Mouse (Mus musculus) cerebellum, adult 8-10 months (tissue): ENCODE measurements around the gene Dyrk3.
A peak's percentile ranks its signal among the peaks of the same experiment; 100 is the strongest.

Experiments
- DNase-seq: peaks from one replicate; pipeline ENCODE4 v3.0.0; 2022

Gene Dyrk3

GRCm38 (mm10) chr1:131107575-131108308 is 30.4 kb downstream of the Dyrk3 start:
- no peak for DNase-seq

- no peak for DNase-seq
Measured at GRCm38 (mm10) chr1:131103776-131104424, 34.2 kb downstream of the Dyrk3 start.

- no peak for DNase-seq
Measured at GRCm38 (mm10) chr1:131100808-131101207, 37.3 kb downstream of the Dyrk3 start.

- DNase-seq: peak; percentile 84
Measured at GRCm38 (mm10) chr1:131097700-131098094, 40.4 kb downstream of the Dyrk3 start, which contains the start of gene Mapkapk2. Mapkapk2 (minus strand) TSS chr1:131097826.

GRCm38 (mm10) chr1:131096803-131097699 is 41.1 kb downstream of the Dyrk3 start:
- DNase-seq: peak; percentile 42

GRCm38 (mm10) chr1:131096132-131096695 is 41.9 kb downstream of the Dyrk3 start:
- DNase-seq: no peak

- DNase-seq: no peak
Measured at GRCm38 (mm10) chr1:131095574-131095973, 42.6 kb downstream of the Dyrk3 start.

- no peak for DNase-seq
Measured at GRCm38 (mm10) chr1:131093889-131094288, 44.3 kb downstream of the Dyrk3 start.

GRCm38 (mm10) chr1:131092846-131093245 is 45.3 kb downstream of the Dyrk3 start:
- no peak for DNase-seq

GRCm38 (mm10) chr1:131092173-131092572 is 46.0 kb downstream of the Dyrk3 start:
- DNase-seq: no peak

GRCm38 (mm10) chr1:131091481-131091880 is 46.7 kb downstream of the Dyrk3 start:
- DNase-seq: no peak

- DNase-seq: no peak
Measured at GRCm38 (mm10) chr1:131090877-131091276, 47.3 kb downstream of the Dyrk3 start.

- DNase-seq: no peak
Measured at GRCm38 (mm10) chr1:131090261-131090660, 47.9 kb downstream of the Dyrk3 start.

- DNase-seq: no peak
Measured at GRCm38 (mm10) chr1:131089525-131090127, 48.5 kb downstream of the Dyrk3 start.

- no peak for DNase-seq
Measured at GRCm38 (mm10) chr1:131088547-131088946, 49.6 kb downstream of the Dyrk3 start.

GRCm38 (mm10) chr1:131086907-131087306 is 51.2 kb downstream of the Dyrk3 start:
- DNase-seq: no peak

GRCm38 (mm10) chr1:131085957-131086739 is 52.0 kb downstream of the Dyrk3 start:
- no peak for DNase-seq

GRCm38 (mm10) chr1:131085272-131085671 is 52.9 kb downstream of the Dyrk3 start:
- no peak for DNase-seq

GRCm38 (mm10) chr1:131084289-131084688 is 53.9 kb downstream of the Dyrk3 start:
- DNase-seq: no peak

GRCm38 (mm10) chr1:131083609-131084008 is 54.5 kb downstream of the Dyrk3 start:
- DNase-seq: no peak

GRCm38 (mm10) chr1:131083122-131083521 is 55.0 kb downstream of the Dyrk3 start:
- DNase-seq: no peak

GRCm38 (mm10) chr1:131080686-131081085 is 57.5 kb downstream of the Dyrk3 start:
- DNase-seq: no peak
